Mouse (Mus musculus) cortical plate, adult 2 months (tissue): Measurements from ENCODE around the gene Dock8.

Source experiments
- CTCF ChIP-seq: fragments of 200-500 bp; IDR thresholded peaks from 2 replicates; pipeline ENCODE4 v1.5.1; 2011; ENCODE audit warnings: mild to moderate bottlenecking, control low read depth, low read length; ENCODE audit not compliant: insufficient read depth; ENCODE audit errors: extremely low read depth
- POLR2A ChIP-seq: fragments of 200-500 bp; IDR thresholded peaks from 2 replicates; pipeline ENCODE4 v1.6.1; 2011; ENCODE audit warnings: mild to moderate bottlenecking, low read length, control low read depth; ENCODE audit not compliant: insufficient read depth; ENCODE audit errors: extremely low read depth

- no peak for TF ChIP-seq CTCF
- TF ChIP-seq POLR2A = no peak
Observed at GRCm38 (mm10) chr19:25057826-25058225, 58.5 kb downstream of the Dock8 start.
